Mouse (Mus musculus): ENCODE measurements around the gene Aldh9a1. TPM values are rescaled to one million over a fixed set of nuclear protein-coding genes. Genes with fewer than 3 reads are reported as not detected.
A peak's percentile ranks its signal among the peaks of the same experiment; 100 is the strongest.

Gene Aldh9a1
- polyA plus RNA-seq, 1 experiment from 2014 or later = 36.2 TPM

DNA sequence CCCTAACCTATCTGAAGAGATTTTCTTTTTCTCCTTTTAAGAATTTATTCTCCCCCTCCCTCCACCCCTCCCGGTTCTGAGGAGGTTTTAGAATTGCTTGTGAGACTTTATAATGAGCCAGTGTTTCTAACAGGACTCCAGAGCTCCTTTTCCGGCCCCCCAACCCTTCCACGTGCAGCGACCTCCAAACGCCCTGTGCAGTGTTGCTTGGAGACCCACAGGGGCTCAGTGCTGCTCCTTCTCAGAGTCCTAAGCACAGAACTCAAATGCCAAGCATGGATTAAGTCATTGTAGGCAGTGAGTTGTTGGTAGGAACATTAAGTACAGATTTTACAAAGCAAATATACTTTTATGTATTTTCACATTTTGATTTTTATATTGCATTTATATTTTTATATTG lies 13.5 kb downstream of the Aldh9a1 start:
- no peak overlapping the region for H3K9ac ChIP-seq (ENCODE audit: low read depth, low read length)
- H3K27ac ChIP-seq (ENCODE audit: low read depth, low read length) = no peak overlapping the region
- DNase-seq (ENCODE audit: low spot score) = no peak
- H3K4me3 ChIP-seq (ENCODE audit: low read depth, low read length) = no peak overlapping the region
- no peaks in the 10 kb centered on the region for H3K4me1 ChIP-seq (replicated peaks; ENCODE audit: control insufficient read depth, insufficient read depth, low read length)
- WGBS = 61% methylated on average over 5 of the region's 5 CpGs
- 0 out of 2 replicates have a peak, but pooled peaks cover 3% of the 10 kb centered on the region for H3K36me3 ChIP-seq (ENCODE audit: control insufficient read depth, insufficient read depth, low read length)
- H3K27me3 ChIP-seq (ENCODE audit: control insufficient read depth, insufficient read depth, low read length) = no peaks in the 10 kb centered on the region
- H3K4me2 ChIP-seq (replicated peaks; ENCODE audit: low read depth, low read length) = no peak overlapping the region
- H3K9me3 ChIP-seq (ENCODE audit: control insufficient read depth, low read length) = no peaks in the 10 kb centered on the region
- no peak for ATAC-seq (ENCODE audit: low FRiP score)

GRCm38 (mm10) chr1:167365808-167366207 lies 16.0 kb downstream of the Aldh9a1 start:
- no peak overlapping the region for H3K4me3 ChIP-seq (ENCODE audit: low read depth, low read length)
- WGBS = 93% methylated on average over 7 of the region's 7 CpGs
- no peak for ATAC-seq (ENCODE audit: low FRiP score)
- no peaks in the 10 kb centered on the region for H3K27me3 ChIP-seq (ENCODE audit: control insufficient read depth, insufficient read depth, low read length)
- no peaks in the 10 kb centered on the region for H3K9me3 ChIP-seq (ENCODE audit: control insufficient read depth, low read length)
- no peak overlapping the region for H3K4me2 ChIP-seq (replicated peaks; ENCODE audit: low read depth, low read length)
- no peaks in the 10 kb centered on the region for H3K4me1 ChIP-seq (replicated peaks; ENCODE audit: control insufficient read depth, insufficient read depth, low read length)
- no peak for DNase-seq (ENCODE audit: low spot score)
- H3K27ac ChIP-seq (ENCODE audit: low read depth, low read length) = no peak overlapping the region
- H3K36me3 ChIP-seq (ENCODE audit: control insufficient read depth, insufficient read depth, low read length) = 0 out of 2 replicates have a peak, but pooled peaks cover 3% of the 10 kb centered on the region
- H3K9ac ChIP-seq (ENCODE audit: low read depth, low read length) = no peak overlapping the region

- Histone ChIP-seq H3K9ac (ENCODE audit: low read depth, low read length) (no peak overlapping the region), H3K4me1 (replicated peaks; ENCODE audit: control insufficient read depth, insufficient read depth, low read length) (no peaks in the 10 kb centered on the region), H3K36me3 (ENCODE audit: control insufficient read depth, insufficient read depth, low read length) (0 out of 2 replicates have a peak, but pooled peaks cover 3% of the 10 kb centered on the region), H3K9me3 (ENCODE audit: control insufficient read depth, low read length) (no peaks in the 10 kb centered on the region), H3K4me3 (ENCODE audit: low read depth, low read length) (no peak overlapping the region), H3K27ac (ENCODE audit: low read depth, low read length) (no peak overlapping the region), H3K27me3 (ENCODE audit: control insufficient read depth, insufficient read depth, low read length) (no peaks in the 10 kb centered on the region), H3K4me2 (replicated peaks; ENCODE audit: low read depth, low read length) (no peak overlapping the region)
- no peak for DNase-seq (ENCODE audit: low spot score)
- no peak for ATAC-seq (ENCODE audit: low FRiP score)
- WGBS = 92% methylated on average over 6 of the region's 6 CpGs
Measured at GRCm38 (mm10) chr1:167366621-167367020, 16.8 kb downstream of the Aldh9a1 start.

GRCm38 (mm10) chr1:167368018-167368417 lies 18.2 kb downstream of the Aldh9a1 start:
- 92% methylated on average over 4 of the region's 4 CpGs for WGBS
- DNase-seq (ENCODE audit: low spot score) (no peak), ATAC-seq (ENCODE audit: low FRiP score) (no peak)
- H3K27ac ChIP-seq (ENCODE audit: low read depth, low read length) = no peak overlapping the region
- H3K4me2 ChIP-seq (replicated peaks; ENCODE audit: low read depth, low read length) = no peak overlapping the region
- no peaks in the 10 kb centered on the region for H3K27me3 ChIP-seq (ENCODE audit: control insufficient read depth, insufficient read depth, low read length)
- 0 out of 2 replicates have a peak, but pooled peaks cover 3% of the 10 kb centered on the region for H3K36me3 ChIP-seq (ENCODE audit: control insufficient read depth, insufficient read depth, low read length)
- no peaks in the 10 kb centered on the region for H3K4me1 ChIP-seq (replicated peaks; ENCODE audit: control insufficient read depth, insufficient read depth, low read length)
- H3K4me3 ChIP-seq (ENCODE audit: low read depth, low read length) = no peak overlapping the region
- H3K9ac ChIP-seq (ENCODE audit: low read depth, low read length) = no peak overlapping the region
- no peaks in the 10 kb centered on the region for H3K9me3 ChIP-seq (ENCODE audit: control insufficient read depth, low read length)

DNA sequence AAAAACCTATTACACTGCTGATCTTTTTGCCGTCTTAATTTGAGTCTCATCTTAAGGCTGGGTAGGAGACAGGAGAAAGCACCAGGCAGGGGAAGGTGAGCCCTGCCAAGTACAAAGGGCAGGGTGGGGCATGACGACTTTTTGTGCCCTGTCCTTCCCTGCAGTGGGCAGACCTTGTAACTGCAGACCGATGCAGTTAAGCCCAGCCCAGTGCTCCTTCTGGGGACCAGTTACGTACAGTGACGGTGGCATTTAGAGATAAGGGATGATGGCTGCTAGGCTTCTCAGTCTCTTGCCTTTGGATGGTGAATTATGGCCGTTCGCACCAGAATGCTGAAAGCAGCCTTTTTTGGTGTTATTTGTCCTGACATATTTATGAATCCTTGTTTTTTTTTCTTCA lies 18.7 kb downstream of the Aldh9a1 start:
- Histone ChIP-seq H3K9me3 (ENCODE audit: control insufficient read depth, low read length) (no peaks in the 10 kb centered on the region), H3K27me3 (ENCODE audit: control insufficient read depth, insufficient read depth, low read length) (no peaks in the 10 kb centered on the region), H3K4me3 (ENCODE audit: low read depth, low read length) (no peak overlapping the region), H3K4me2 (replicated peaks; ENCODE audit: low read depth, low read length) (no peak overlapping the region), H3K27ac (ENCODE audit: low read depth, low read length) (no peak overlapping the region), H3K36me3 (ENCODE audit: control insufficient read depth, insufficient read depth, low read length) (0 out of 2 replicates have a peak, but pooled peaks cover 3% of the 10 kb centered on the region), H3K4me1 (replicated peaks; ENCODE audit: control insufficient read depth, insufficient read depth, low read length) (no peaks in the 10 kb centered on the region), H3K9ac (ENCODE audit: low read depth, low read length) (no peak overlapping the region)
- ATAC-seq (ENCODE audit: low FRiP score) = no peak
- 82% methylated on average over 7 of the region's 7 CpGs for WGBS
- no peak for DNase-seq (ENCODE audit: low spot score)

DNA sequence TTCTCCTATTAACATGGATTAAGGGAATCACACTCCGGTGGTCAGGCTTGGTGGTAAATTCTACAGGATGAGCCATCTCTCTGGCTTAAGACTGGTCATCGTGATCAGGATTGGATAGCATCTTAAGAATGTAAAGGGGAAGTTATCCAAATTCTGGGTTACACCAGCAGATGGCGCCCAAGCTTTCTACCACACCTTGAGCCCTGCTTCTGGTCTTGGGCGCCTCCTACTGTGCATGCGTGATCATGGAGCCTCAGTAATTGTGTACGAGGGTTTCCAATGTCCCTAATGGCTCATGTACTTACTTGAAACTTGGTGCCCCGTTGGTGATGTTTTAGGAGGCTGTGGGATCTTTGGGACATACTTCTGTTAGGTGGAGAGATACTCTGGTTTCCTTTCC lies 20.1 kb downstream of the Aldh9a1 start:
- no peaks in the 10 kb centered on the region for H3K9me3 ChIP-seq (ENCODE audit: control insufficient read depth, low read length)
- ATAC-seq (ENCODE audit: low FRiP score) = peak; percentile 50
- no peaks in the 10 kb centered on the region for H3K4me1 ChIP-seq (replicated peaks; ENCODE audit: control insufficient read depth, insufficient read depth, low read length)
- peak; percentile 92 for DNase-seq (ENCODE audit: low spot score)
- WGBS = 13% methylated on average over 7 of the region's 7 CpGs
- H3K27ac ChIP-seq (ENCODE audit: low read depth, low read length) = no peak overlapping the region
- H3K9ac ChIP-seq (ENCODE audit: low read depth, low read length) = no peak overlapping the region
- no peak overlapping the region for H3K4me2 ChIP-seq (replicated peaks; ENCODE audit: low read depth, low read length)
- no peak overlapping the region for H3K4me3 ChIP-seq (ENCODE audit: low read depth, low read length)
- H3K36me3 ChIP-seq (ENCODE audit: control insufficient read depth, insufficient read depth, low read length) = 0 out of 2 replicates have a peak, but pooled peaks cover 3% of the 10 kb centered on the region
- H3K27me3 ChIP-seq (ENCODE audit: control insufficient read depth, insufficient read depth, low read length) = no peaks in the 10 kb centered on the region

DNA sequence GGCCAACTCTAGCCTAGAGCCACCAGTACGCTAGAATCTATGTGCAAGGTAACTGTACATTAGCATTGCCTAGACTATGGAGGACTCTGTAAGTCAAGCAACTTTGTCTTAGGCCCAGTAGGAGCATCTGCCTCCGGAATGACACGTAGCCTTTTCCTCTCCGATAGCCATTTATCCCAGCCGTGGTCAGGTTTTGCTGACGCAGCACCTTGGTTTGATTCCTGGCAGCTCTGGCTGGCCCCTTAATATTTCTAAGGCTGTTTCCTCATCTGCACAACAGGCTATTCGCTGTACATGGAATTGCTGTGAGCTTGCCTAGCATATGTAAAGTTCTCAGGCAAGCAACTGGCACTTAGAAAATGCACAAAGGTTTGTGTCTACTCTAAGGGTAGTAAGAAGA lies 22.9 kb downstream of the Aldh9a1 start:
- ATAC-seq (ENCODE audit: low FRiP score) = no peak
- Histone ChIP-seq H3K4me3 (ENCODE audit: low read depth, low read length) (no peak overlapping the region), H3K4me2 (replicated peaks; ENCODE audit: low read depth, low read length) (no peak overlapping the region), H3K4me1 (replicated peaks; ENCODE audit: control insufficient read depth, insufficient read depth, low read length) (no peaks in the 10 kb centered on the region), H3K27ac (ENCODE audit: low read depth, low read length) (no peak overlapping the region), H3K27me3 (ENCODE audit: control insufficient read depth, insufficient read depth, low read length) (no peaks in the 10 kb centered on the region), H3K9me3 (ENCODE audit: control insufficient read depth, low read length) (no peaks in the 10 kb centered on the region), H3K36me3 (ENCODE audit: control insufficient read depth, insufficient read depth, low read length) (no peaks in the 10 kb centered on the region), H3K9ac (ENCODE audit: low read depth, low read length) (no peak overlapping the region)
- DNase-seq (ENCODE audit: low spot score) = no peak
- WGBS = 94% methylated on average over 7 of the region's 7 CpGs

GRCm38 (mm10) chr1:167374003-167374784 lies 24.4 kb downstream of the Aldh9a1 start:
- Histone ChIP-seq H3K9ac (ENCODE audit: low read depth, low read length) (no peak overlapping the region; the same call in 1 of the 2 replicates), H3K27ac (ENCODE audit: low read depth, low read length) (no peak overlapping the region), H3K4me3 (ENCODE audit: low read depth, low read length) (no peak overlapping the region), H3K36me3 (ENCODE audit: control insufficient read depth, insufficient read depth, low read length) (no peaks in the 10 kb centered on the region), H3K9me3 (ENCODE audit: control insufficient read depth, low read length) (no peaks in the 10 kb centered on the region), H3K4me1 (replicated peaks; ENCODE audit: control insufficient read depth, insufficient read depth, low read length) (no peaks in the 10 kb centered on the region), H3K4me2 (replicated peaks; ENCODE audit: low read depth, low read length) (peak overlapping the region; percentile 22; the same call in 1 of the 2 replicates), H3K27me3 (ENCODE audit: control insufficient read depth, insufficient read depth, low read length) (no peaks in the 10 kb centered on the region)
- 19% methylated on average over 15 of the region's 15 CpGs for WGBS
- DNase-seq (ENCODE audit: low spot score) (peak; percentile 81), ATAC-seq (ENCODE audit: low FRiP score) (peak; percentile 76)

- Histone ChIP-seq H3K27ac (ENCODE audit: low read depth, low read length) (no peak overlapping the region), H3K9ac (ENCODE audit: low read depth, low read length) (no peak overlapping the region; the same call in 1 of the 2 replicates), H3K27me3 (ENCODE audit: control insufficient read depth, insufficient read depth, low read length) (no peaks in the 10 kb centered on the region), H3K4me1 (replicated peaks; ENCODE audit: control insufficient read depth, insufficient read depth, low read length) (no peaks in the 10 kb centered on the region), H3K36me3 (ENCODE audit: control insufficient read depth, insufficient read depth, low read length) (no peaks in the 10 kb centered on the region), H3K9me3 (ENCODE audit: control insufficient read depth, low read length) (no peaks in the 10 kb centered on the region), H3K4me3 (ENCODE audit: low read depth, low read length) (no peak overlapping the region), H3K4me2 (replicated peaks; ENCODE audit: low read depth, low read length) (no peak overlapping the region)
- DNase-seq (ENCODE audit: low spot score) (no peak), ATAC-seq (ENCODE audit: low FRiP score) (no peak)
- WGBS = 56% methylated on average over 2 of the region's 2 CpGs
Measured at GRCm38 (mm10) chr1:167374942-167375341, 25.2 kb downstream of the Aldh9a1 start.

All from hindbrain, embryonic 11.5 days (tissue).